Mouse (Mus musculus): ENCODE measurements around the gene Myo19. TPM values are rescaled to one million over a fixed set of nuclear protein-coding genes. Genes with fewer than 3 reads are reported as not detected.

Myo19 gene
- polyA plus RNA-seq, 1 experiment from 2014 or later: 9.9 TPM

DNA sequence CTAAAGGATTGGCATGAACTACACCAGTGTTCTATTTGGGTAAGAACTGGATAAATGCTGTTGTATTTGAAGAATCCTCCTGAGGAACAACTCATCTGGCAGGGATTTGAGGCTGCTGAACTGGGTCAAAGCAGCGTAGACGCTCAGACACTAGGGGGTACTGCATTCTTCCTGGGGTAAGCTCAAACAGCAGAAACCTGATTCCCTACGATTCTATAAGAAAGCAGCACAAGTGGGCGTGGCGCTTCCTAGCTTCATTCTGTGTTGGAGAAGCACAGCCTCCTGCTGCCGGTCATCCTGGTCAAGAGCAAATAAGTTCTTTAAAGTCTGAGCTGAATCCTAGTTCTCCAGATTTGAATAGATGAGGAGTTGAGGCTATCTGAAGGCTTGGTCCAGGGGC lies 52.3 kb downstream of the Myo19 start:
- H3K4me1 ChIP-seq (replicated peaks): no peaks in the 10 kb centered on the region
- no peaks in the 10 kb centered on the region for H3K36me3 ChIP-seq
- H3K27me3 ChIP-seq (ENCODE audit: insufficient read depth, poor library complexity, severe bottlenecking): no peaks in the 10 kb centered on the region
- no peak overlapping the region for H3K27ac ChIP-seq
- 10% methylated on average over 6 of the region's 6 CpGs for WGBS
- no peaks in the 10 kb centered on the region for H3K9me3 ChIP-seq
- no peak for DNase-seq (ENCODE audit: low spot score)
- H3K4me3 ChIP-seq: no peak overlapping the region

DNA sequence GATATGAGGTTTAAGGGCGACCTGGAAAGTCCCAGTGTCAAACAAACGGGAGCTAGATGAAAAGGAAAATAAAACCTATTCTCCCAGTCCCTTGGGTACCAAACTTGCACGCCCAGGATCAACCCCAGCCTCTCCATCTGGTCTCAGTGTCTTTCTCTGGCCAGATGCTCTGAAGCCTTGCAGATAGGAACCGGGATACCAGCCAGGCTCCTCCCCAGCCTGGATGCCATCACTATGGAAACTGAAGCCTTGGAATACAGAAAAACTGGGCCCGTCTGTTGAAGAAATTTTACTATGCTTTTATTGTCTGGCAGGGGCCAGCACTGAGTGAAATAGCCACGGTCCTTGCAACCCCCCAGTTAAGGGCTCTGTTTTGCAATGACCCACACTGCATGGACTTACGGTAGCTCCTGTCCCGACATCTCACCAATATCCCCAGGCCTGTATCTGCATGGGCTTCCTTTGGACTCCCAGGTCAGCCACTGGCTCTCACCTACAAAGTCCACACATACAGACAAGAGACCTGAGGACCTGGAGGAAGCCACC lies 59.6 kb downstream of the Myo19 start:
- H3K27ac ChIP-seq: no peak overlapping the region; the same call in 1 of the 2 replicates
- peaks cover 30% of the 10 kb centered on the region for H3K4me1 ChIP-seq (replicated peaks)
- no peak overlapping the region for H3K4me3 ChIP-seq
- no peaks in the 10 kb centered on the region for H3K9me3 ChIP-seq
- H3K36me3 ChIP-seq: no peaks in the 10 kb centered on the region
- DNase-seq (ENCODE audit: low spot score): no peak
- peaks cover 14% of the 10 kb centered on the region for H3K27me3 ChIP-seq (ENCODE audit: insufficient read depth, poor library complexity, severe bottlenecking)
- 63% methylated on average over 8 of the region's 8 CpGs for WGBS

DNA sequence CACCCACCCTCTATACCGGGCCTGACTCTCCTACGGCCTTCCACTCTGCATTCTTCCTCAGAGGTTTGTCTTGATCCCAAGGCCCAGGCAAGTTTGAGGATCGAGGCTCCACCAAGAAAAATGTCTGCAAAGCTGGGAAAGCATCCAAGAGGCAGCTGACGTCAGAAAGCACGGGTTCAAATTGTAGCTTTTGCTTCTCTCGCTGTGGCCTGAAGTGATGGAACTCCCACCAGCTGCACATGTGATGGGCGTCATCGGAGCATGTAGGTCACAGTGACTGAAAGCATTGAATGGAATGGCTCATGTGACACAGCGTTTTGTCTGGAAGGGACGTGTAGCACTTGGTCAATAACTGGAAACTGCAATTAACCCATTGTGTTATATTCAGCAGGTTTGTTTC lies 60.2 kb downstream of the Myo19 start:
- no peaks in the 10 kb centered on the region for H3K9me3 ChIP-seq
- H3K4me3 ChIP-seq: no peak overlapping the region
- peaks cover 15% of the 10 kb centered on the region for H3K27me3 ChIP-seq (ENCODE audit: insufficient read depth, poor library complexity, severe bottlenecking)
- DNase-seq (ENCODE audit: low spot score): no peak
- peaks cover 35% of the 10 kb centered on the region for H3K4me1 ChIP-seq (replicated peaks)
- H3K36me3 ChIP-seq: no peaks in the 10 kb centered on the region
- WGBS: 70% methylated on average over 10 of the region's 10 CpGs
- no peak overlapping the region; the same call in 1 of the 2 replicates for H3K27ac ChIP-seq

DNA sequence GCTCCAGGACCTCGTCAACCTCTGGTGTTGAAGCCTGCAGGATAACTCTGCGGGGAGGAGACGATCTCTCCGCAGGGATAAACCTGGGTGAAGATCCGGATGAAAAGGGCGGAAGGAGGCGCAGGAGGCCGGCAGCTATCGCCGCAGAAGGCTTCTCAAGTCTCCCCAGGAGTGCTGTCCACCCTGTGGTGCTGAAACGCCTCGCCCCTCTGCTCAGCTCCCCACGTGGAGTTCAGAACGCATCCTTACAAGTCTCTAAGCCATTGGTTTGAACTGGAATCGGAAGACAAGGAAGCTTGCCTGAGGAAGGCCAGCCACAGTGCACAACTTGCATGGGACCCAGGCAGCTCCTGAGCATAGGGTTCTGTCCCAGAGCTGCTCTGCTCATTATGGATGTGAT lies 64.0 kb downstream of the Myo19 start:
- peaks cover 20% of the 10 kb centered on the region for H3K27me3 ChIP-seq (ENCODE audit: insufficient read depth, poor library complexity, severe bottlenecking)
- DNase-seq (ENCODE audit: low spot score): peak; percentile 80
- H3K9me3 ChIP-seq: no peaks in the 10 kb centered on the region
- H3K4me1 ChIP-seq (replicated peaks): peaks cover 56% of the 10 kb centered on the region
- peak overlapping the region; percentile 76 for H3K27ac ChIP-seq
- H3K36me3 ChIP-seq: no peaks in the 10 kb centered on the region
- H3K4me3 ChIP-seq: peak overlapping the region; percentile 44
- 0% methylated on average over 15 of the region's 15 CpGs for WGBS

DNA sequence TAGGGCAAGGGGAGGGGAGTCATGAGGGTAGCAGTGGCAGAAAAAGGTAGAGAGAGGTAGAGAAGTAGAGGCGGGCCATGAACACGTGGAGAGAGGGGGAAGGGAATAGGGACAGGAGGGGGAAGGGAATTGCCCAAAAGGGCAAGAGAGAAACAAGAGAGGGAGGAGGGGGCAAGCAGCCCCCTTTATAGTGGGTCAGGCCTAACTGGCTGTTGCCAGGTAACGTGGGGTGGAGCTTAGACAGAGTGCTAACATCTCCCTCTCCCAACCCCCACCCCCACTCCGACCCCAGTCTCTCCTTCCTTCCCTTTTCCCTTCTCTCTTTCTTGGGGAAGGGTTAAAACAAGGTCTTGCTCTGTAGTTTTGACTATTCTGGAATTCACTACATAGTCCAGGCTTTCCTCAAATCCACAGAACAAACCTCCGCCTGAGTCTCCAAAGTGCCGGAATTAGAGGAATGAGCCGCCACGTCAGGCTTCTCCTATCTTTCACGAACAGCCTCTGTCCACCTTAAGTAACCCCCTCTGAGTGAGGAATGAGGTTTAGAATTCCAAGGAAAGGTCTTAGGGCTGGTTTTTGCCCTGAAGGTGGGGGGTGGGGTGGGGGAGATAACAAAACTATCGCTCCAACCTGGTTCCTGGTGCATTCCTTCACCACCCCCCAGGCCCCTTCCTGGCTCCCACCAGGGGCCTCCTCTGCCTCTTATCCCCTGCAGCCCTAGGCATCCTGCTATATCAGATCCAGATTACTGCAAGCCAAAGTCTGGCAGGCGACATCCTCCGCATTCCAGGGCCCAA lies 64.9 kb downstream of the Myo19 start:
- peak; percentile 53 for DNase-seq (ENCODE audit: low spot score)
- peak overlapping the region; percentile 44 for H3K4me3 ChIP-seq

DNA sequence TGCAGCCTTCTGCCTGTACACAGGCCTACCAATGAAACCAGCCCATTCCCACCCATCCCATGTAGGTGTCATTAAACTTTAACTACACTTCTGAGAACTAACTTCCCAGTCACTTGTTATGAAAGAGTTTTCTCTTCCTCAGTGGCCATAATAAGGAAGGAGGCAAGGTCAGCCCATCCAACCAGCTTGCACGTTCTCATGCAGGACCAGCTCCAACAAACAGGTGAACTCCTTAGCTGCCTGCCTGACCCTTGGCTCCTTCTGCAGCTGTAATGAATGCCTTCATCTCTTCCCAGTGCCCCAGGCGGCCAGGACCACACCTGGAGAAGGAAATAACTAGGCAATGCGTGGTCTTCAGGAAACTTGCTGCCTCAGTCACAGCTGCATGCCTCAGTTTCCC lies 65.9 kb downstream of the Myo19 start:
- DNase-seq (ENCODE audit: low spot score): no peak
- Histone ChIP-seq H3K27me3 (ENCODE audit: insufficient read depth, poor library complexity, severe bottlenecking) (peaks cover 20% of the 10 kb centered on the region), H3K27ac (no peak overlapping the region), H3K4me1 (replicated peaks) (peaks cover 42% of the 10 kb centered on the region), H3K4me3 (no peak overlapping the region), H3K9me3 (no peaks in the 10 kb centered on the region), H3K36me3 (no peaks in the 10 kb centered on the region)
- 62% methylated on average over 3 of the region's 3 CpGs for WGBS

More for the DNA sequence above, 64.9 kb downstream of the Myo19 start:
- no peaks in the 10 kb centered on the region for H3K9me3 ChIP-seq
- peaks cover 20% of the 10 kb centered on the region for H3K27me3 ChIP-seq (ENCODE audit: insufficient read depth, poor library complexity, severe bottlenecking)
- 2% methylated on average over 12 of the region's 12 CpGs for WGBS
- peak overlapping the region; percentile 76 for H3K27ac ChIP-seq
- H3K36me3 ChIP-seq: no peaks in the 10 kb centered on the region
- peaks cover 50% of the 10 kb centered on the region for H3K4me1 ChIP-seq (replicated peaks)

DNA sequence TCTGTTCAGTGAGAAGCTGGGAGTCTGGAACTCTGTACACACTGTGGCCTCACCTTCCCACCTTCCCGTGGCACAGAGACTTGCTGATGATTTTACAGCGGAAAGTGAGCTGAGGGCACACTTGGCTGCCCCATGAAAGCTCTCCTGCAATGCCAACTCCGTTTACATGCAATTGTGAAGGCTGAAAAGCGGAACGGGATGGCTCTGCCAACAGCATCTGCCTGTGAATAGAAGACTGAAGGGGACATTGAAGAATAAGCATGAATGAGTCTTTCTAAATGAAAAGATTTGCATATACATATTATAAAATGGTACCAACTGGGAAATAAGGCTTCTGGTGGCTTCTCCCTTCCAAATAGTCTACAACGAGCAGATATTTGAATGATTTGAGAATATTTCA lies 67.3 kb downstream of the Myo19 start:
- Histone ChIP-seq H3K36me3 (no peaks in the 10 kb centered on the region), H3K4me3 (no peak overlapping the region), H3K4me1 (replicated peaks) (peaks cover 42% of the 10 kb centered on the region), H3K27me3 (ENCODE audit: insufficient read depth, poor library complexity, severe bottlenecking) (peaks cover 20% of the 10 kb centered on the region), H3K9me3 (no peaks in the 10 kb centered on the region), H3K27ac (no peak overlapping the region)
- no peak for DNase-seq (ENCODE audit: low spot score)
- WGBS: 70% methylated on average over 6 of the region's 6 CpGs

DNA sequence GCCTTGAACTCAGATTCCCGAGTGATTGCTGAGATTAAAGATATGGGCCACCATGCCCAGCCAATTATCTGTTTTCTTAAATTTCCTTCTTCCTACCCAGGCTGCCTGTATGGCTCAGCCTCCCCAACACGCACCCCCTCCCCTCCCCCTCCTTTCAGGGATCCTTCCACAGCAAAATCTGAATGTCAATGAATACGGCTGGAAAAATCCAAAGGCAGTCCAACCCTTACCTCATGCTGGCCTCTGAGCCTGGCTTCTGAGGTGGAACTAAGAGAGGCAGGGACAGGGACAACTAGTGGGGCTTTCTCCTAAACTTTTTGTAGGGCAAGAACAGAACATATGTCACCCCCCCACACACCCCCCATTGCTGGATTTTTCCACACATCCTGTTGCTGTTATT lies 68.2 kb downstream of the Myo19 start:
- H3K9me3 ChIP-seq: no peaks in the 10 kb centered on the region
- 39% methylated on average over 3 of the region's 3 CpGs for WGBS
- peaks cover 18% of the 10 kb centered on the region for H3K27me3 ChIP-seq (ENCODE audit: insufficient read depth, poor library complexity, severe bottlenecking)
- DNase-seq (ENCODE audit: low spot score): no peak
- peaks cover 41% of the 10 kb centered on the region for H3K4me1 ChIP-seq (replicated peaks)
- H3K27ac ChIP-seq: no peak overlapping the region
- no peak overlapping the region for H3K4me3 ChIP-seq
- no peaks in the 10 kb centered on the region for H3K36me3 ChIP-seq

DNA sequence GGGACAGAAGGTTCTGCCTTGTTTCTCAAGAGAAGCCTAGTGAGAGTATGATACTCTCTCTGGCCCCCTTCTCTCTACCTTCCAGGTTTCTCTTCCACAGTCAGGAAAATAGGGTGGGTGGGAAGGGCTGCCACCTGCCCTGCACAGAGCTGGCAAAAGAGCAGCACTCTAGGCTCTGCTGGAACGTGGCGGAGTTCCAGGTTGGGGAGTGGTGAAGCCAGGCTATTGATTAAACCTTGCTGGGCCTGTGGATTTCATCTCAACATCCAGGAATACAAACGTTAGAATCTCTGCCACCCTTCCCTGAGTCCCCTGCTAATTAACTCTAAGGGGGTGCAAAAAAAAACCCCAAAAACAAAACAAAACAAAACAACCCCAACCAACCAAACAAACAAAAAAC lies 68.6 kb downstream of the Myo19 start:
- H3K4me1 ChIP-seq (replicated peaks): peaks cover 37% of the 10 kb centered on the region

DNA sequence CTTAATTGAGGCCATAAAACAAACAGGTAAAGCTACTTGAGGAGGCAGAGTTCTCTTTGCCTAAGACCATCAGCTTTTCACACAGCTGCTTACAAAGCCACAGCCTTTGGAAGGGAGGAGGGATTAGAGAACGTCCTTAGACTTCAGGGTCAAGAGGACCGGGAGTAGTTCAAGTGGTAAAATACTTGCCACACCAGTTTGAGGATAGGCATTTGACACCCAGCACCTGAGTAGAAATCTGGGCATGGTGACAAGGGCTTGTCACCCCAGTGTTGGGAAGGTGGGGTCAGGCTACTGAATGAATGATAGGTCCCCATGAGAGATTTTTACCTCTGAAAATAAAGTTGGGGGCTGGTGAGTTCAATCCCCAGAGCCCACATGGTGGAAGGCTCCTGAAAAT lies 72.7 kb downstream of the Myo19 start:
- DNase-seq (ENCODE audit: low spot score): no peak
- peaks cover 23% of the 10 kb centered on the region for H3K4me1 ChIP-seq (replicated peaks)
- H3K27me3 ChIP-seq (ENCODE audit: insufficient read depth, poor library complexity, severe bottlenecking): peaks cover 25% of the 10 kb centered on the region
- H3K9me3 ChIP-seq: no peaks in the 10 kb centered on the region
- no peaks in the 10 kb centered on the region for H3K36me3 ChIP-seq
- no peak overlapping the region for H3K27ac ChIP-seq
- WGBS: 70% methylated on average over 2 of the region's 2 CpGs
- H3K4me3 ChIP-seq: no peak overlapping the region

More for the DNA sequence above, 68.6 kb downstream of the Myo19 start:
- no peak overlapping the region for H3K27ac ChIP-seq
- H3K36me3 ChIP-seq: no peaks in the 10 kb centered on the region
- no peak overlapping the region for H3K4me3 ChIP-seq
- H3K27me3 ChIP-seq (ENCODE audit: insufficient read depth, poor library complexity, severe bottlenecking): peaks cover 14% of the 10 kb centered on the region
- no peak for DNase-seq (ENCODE audit: low spot score)
- WGBS: 49% methylated on average over 3 of the region's 3 CpGs
- H3K9me3 ChIP-seq: no peaks in the 10 kb centered on the region

DNA sequence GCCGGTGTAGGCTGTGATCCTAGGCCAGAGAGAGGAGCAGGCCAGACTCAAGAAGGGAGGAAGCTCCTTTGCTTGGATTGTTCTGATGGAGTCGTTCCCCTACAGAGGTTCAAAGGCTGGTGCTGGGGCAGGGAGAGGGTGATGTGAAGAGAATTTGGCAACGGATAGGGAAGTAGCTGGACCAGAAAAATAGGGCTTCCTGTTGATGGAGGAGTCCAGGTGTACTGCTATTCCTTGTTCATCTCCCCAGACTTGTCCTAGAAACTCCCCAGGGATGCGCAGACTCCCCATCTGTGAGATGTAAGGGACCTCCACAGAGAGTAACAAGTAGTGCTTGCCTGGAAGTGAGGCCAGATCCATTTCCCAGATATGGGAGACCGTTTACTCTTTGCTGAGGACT lies 76.5 kb downstream of the Myo19 start:
- WGBS: 28% methylated on average over 5 of the region's 5 CpGs
- no peaks in the 10 kb centered on the region for H3K36me3 ChIP-seq
- H3K4me1 ChIP-seq (replicated peaks): peaks cover 46% of the 10 kb centered on the region
- no peak overlapping the region for H3K4me3 ChIP-seq
- H3K27ac ChIP-seq: no peak overlapping the region
- no peak for DNase-seq (ENCODE audit: low spot score)
- H3K27me3 ChIP-seq (ENCODE audit: insufficient read depth, poor library complexity, severe bottlenecking): peaks cover 59% of the 10 kb centered on the region
- no peaks in the 10 kb centered on the region for H3K9me3 ChIP-seq

DNA sequence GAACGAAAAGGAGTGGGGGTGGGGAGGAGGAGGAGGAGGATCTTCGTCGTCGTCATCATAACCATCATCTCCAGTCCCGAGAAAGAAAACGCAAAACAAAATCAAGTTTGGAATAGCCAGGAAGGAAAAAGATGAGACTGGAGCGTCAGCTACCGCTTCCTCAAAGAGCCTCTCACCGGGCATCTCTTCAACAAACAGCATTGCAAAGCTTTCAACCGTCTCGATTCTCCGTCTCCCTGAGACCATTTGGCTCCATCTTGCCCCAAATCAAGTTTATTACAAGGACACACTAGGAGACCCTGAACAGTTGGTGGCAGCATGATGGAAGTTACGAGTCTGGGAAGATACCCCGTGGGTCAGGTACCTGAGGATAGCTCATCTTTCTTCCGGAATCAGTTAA lies 77.2 kb downstream of the Myo19 start:
- Histone ChIP-seq H3K36me3 (no peaks in the 10 kb centered on the region), H3K9me3 (no peaks in the 10 kb centered on the region), H3K4me1 (replicated peaks) (peaks cover 46% of the 10 kb centered on the region), H3K27me3 (ENCODE audit: insufficient read depth, poor library complexity, severe bottlenecking) (peaks cover 59% of the 10 kb centered on the region), H3K27ac (no peak overlapping the region), H3K4me3 (peak overlapping the region; percentile 51)
- DNase-seq (ENCODE audit: low spot score): no peak
- WGBS: 10% methylated on average over 15 of the region's 15 CpGs

DNA sequence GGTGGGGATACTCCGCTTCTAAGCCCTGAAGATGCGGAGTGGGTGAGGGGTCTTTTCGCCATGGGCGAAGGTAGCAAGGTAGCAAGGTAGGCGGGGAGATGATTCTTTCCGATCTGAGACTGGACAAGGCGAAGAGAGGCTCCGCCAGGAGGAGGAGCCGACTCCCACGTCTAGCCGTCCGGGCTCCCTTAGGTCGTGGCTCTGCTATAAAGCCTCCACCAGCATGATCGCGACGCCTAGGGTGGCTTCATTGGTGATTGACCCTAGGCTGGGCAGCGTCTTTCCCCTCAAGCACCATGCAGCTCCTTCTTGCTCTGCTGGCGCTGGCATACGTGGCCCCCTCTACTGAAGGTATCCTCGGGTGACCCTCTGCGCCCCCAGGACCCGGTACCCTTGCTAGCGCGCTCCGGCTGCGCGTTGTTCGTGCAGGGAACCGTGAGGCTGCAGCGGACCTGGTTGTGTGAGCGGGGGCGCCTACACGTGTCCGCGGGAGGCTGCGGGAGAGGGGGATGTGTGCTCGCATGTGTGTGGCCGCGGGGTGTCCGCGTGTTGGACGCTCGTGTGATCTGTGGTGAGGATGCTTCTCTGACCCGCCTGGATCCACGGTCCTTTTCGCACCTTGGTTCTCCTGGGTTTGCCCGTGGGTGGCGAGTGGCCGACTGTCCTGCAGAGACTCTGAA lies 77.8 kb downstream of the Myo19 start, which contains the start of gene Car4:
Gene Car4 (plus strand): TSS at position 196 of the 680 bp plus-strand sequence.
- H3K27ac ChIP-seq: peak within 1 kb of the TSS; percentile 41; the same call in 1 of the 2 replicates
- under 1% methylated on average over 49 of the region's 49 CpGs for WGBS
- DNase-seq (ENCODE audit: low spot score): peak; percentile 39
- H3K27me3 ChIP-seq (ENCODE audit: insufficient read depth, poor library complexity, severe bottlenecking): peaks cover 59% of the 10 kb centered on the region
- peaks cover 46% of the 10 kb centered on the region for H3K4me1 ChIP-seq (replicated peaks)
- H3K9me3 ChIP-seq: no peaks in the 10 kb centered on the region
- H3K36me3 ChIP-seq: no peaks in the 10 kb centered on the region
- H3K4me3 ChIP-seq: peak within 1 kb of the TSS; percentile 51
